Mouse (Mus musculus): ENCODE data around the gene Aff1.

Aff1 gene

GRCm38 (mm10) chr5:103752665-103753510, 60.7 kb downstream of the Aff1 start:
- 2% methylated on average over 23 of the region's 23 CpGs for WGBS

GRCm38 (mm10) chr5:103753511-103754329, 61.5 kb downstream of the Aff1 start:
- WGBS, result under 1% methylated on average over 78 of the region's 86 CpGs

DNA sequence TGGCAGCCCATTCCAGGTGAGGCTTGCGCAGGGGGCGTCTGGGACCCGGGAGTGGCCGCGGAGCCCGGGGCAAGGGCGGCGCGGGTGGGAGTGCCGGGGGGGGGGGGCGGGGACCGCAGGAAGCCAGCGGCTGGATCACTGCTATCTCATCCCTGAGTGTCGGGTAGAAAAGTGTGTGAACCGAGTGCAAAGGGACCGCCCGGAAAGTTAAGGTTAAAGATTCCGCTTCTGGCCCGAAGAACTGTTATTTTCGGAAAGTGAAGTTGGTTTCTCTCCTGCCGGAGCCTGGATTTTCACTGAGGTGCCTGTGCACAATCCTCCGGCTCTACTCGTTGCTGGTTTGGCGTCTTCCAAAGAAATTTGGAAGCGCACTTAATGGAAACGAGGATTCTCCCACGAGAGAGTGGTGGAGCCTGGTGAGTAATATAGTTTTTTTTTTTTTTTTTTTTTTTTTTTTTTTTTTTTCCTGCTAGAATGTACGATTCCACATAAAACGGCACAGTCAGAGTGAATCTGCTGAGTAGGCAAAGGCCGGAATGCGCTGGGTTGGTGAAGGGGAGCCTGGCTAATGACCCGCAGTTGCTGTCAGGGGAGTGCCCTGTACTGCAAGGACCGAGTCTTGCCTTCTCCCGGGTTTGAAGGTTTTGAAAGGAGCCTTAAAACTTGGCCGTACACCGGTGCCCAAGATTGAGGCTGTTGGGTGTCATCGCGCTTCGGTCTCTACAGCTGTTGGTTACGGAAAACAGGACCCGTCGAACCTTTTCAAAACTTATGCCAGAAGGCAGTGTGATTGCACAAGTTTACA, 62.4 kb downstream of the Aff1 start:
- 5% methylated on average over 38 of the region's 42 CpGs for WGBS

DNA sequence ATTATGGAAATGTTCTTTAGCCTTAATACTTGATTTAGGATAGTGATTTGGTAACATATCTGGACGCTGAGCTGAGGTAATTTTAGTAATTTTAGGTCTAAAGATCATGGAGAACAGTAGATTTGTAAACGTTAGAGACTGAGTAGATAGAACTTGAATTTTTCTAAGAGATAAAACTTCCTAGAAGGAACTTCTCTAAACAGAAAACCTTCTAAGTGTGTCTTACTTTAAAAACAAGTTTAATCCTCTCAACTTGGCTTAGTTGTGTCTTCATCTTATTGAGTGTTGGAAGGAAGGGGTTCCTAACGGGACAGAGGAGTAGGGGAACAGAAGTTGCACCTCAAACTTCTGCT, 62.9 kb downstream of the Aff1 start:
- whole genome bisulfite sequencing, result 41% methylated on average over 3 of the region's 3 CpGs

DNA sequence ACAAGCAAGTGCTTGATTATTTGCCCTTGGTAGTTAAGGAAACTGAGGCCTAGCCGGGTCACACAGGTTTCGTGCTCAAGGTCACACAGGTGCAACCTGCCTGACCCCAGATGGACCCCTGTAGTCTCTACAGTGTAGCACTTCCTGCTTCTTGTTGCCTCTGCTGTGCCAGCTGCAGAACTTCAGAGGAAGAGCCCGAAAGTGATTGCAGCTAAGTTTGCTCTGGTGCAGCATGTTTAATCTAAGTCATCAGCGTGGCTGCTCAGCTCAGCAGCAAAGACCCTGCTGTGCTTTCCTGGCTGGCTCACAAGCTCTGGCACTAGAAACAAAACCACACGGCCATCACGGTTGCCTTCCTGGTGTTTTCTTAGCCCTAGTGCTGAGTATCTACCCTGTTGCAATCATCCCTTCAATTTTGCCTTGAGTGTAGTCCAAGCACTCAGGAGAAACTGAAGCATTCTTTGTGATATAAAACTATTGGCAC, 64.1 kb downstream of the Aff1 start:
- WGBS, result 60% methylated on average over 6 of the region's 6 CpGs

DNA sequence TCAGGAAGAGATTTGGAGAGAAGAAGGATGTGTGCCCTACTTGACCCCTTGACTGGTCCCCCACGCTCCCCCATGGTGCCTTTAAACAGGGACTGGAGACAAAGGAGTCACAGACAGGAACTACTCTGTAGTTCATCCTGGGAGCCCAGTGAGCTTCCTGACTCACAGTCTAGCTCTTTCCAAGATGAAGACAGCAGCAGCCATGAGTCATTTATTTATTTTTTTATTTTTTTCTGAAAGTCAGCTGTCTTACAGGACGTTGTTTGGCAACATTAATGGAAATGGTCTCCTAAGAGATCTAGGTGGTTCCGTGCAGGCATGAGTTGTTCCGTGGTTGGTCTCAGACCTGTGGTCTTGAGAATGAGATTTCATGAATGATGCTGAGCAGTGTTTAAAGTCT, 66.3 kb downstream of the Aff1 start:
- WGBS, result 58% methylated on average over 4 of the region's 4 CpGs

DNA sequence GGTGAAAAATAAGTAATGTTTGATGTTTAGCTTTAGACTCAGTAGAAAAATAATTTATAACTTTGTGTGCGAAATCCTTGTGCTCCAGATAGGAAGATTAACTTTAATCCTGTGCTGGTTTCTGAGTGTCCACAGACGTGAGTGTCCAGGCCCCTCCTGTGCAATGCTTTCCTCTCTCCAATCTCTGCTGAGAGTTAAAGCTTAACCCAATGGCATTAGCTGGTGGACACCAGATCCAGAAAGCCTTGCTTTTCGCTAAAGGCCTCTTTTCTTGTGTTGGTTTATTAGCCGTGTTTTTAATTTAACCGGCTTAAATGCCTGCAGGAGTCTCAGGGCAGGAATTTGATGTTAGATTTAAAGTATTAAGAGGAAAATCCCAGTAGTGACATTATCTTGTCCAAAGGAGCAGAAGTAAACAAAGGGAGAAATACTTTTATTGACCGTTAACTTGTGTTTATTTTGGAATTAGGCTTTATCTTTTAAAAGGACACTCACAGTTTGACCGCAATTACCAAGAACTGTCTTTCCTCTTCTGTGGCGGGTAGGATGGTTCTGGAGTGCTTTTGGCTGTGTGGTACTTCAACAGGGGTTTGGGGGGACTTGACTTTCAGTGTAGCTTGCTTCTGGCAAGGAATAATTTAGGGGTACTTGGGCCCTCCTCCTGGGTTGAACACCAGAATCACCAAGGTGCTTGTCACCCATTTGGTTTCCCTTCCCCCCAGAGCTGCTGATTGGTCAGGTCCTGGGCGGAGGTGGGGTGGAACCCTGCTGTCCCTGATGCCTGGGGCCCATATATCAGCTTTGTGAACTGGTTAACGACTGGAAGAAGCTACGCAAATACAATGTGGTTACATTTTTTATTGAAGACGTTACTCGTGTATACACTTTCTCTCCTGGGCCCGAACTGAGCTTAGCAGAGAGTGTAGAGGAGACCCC, 67.6 kb downstream of the Aff1 start:
- 67% methylated on average over 14 of the region's 14 CpGs for WGBS

DNA sequence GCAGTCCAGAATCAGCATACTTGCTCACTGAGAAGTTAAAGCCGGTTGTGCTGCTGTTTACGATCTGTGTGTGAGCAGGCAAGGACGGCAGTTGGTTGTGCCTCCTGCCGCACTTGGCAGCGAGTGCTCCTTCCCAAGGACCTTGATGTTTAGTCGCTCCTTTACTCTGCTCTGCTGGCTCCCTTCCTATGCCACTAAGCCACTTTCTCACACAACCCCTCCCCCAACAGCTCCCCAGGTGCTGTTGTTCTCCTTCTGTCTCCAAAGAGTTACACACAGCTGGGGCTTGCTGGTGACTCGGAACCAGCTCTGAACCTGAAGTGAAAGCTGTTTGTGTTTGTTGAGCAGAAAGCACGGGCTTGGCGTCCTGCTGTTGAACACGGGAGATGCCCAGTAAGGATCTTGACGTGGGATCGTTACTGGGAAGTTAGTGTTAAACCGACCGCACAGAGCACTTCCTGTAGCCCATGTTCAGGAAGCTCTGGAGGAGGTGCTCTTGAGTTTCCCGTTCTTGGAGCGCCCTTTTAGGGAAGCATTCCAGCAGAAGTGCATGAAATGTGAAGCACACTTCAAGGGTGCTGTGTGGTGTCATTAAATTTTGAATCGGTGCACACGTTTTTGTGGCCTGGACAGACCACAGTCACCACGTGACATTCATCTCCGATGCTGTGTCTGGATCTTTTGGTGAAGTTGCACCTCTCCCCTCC, 68.4 kb downstream of the Aff1 start:
- WGBS, result 11% methylated on average over 20 of the region's 20 CpGs

DNA sequence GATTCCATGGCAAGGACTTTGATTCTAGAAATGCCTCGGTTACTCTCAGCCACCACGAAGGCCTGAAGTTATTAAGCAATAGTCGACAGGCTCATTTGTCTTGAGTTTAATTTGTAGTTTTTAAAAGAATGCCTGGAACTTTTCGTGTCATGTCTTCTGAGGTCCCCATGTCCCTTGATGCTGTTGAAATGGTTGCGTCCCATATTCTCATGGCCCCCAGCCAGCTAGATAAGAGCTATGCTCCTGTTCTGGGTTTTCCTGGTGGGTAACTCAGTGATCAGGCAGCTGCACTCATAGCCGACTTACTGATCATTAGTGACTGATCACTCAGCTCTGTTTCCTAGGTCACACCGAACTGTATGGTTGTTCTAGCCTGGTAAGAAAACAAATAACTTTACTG, 69.6 kb downstream of the Aff1 start:
- 91% methylated on average over 7 of the region's 7 CpGs for WGBS

DNA sequence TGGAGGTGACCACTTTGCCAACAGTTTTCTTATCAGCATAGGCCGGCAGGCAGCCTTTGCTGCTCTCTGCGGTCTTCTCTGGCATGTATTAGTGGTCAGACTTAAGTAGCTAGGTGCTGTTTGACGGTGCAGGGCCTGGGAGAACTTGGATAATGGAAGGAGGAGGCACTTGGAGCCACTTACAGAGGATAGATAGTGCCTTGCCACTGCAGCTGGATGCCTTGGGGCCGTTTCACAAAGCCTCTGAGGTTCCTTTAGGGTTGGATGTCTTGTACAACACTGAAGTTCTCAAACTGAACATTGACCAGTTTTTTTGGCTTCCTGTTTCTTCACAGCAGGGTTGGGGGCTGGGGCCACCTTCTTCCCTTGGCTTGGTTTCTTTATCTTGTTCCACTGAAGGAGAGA, 70.7 kb downstream of the Aff1 start:
- 79% methylated on average over 4 of the region's 4 CpGs for WGBS

- 96% methylated on average over 4 of the region's 4 CpGs for WGBS
Observed at GRCm38 (mm10) chr5:103765356-103765755, 73.2 kb downstream of the Aff1 start.

- WGBS, result 98% methylated on average over 2 of the region's 2 CpGs
Observed at GRCm38 (mm10) chr5:103765758-103766431, 73.7 kb downstream of the Aff1 start.

GRCm38 (mm10) chr5:103766432-103766815, 74.2 kb downstream of the Aff1 start:
- WGBS, result 98% methylated on average over 4 of the region's 4 CpGs

- 81% methylated on average over 3 of the region's 3 CpGs for WGBS
Observed at GRCm38 (mm10) chr5:103768961-103769360, 76.8 kb downstream of the Aff1 start.

DNA sequence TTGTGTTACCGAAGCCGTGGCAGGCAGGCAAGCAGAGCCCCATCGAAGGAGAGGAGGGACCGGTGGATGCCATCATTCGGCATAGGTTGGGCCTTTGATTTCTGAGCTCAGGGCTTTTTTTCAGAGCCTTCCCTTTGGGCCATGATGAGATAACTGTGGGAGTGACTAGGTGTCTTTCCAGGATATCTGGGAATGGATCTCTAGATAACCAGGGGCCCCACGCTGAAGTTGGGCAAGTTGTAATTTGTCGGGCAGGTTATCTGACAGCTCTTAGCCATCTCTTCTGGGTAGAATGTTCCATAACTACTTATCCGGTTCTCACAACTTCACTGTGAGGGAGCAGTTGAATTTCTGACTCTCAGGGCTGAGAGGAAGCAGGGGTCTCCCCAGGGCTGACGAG, 77.5 kb downstream of the Aff1 start:
- 94% methylated on average over 9 of the region's 9 CpGs for WGBS

- WGBS, result 86% methylated on average over 6 of the region's 6 CpGs
Observed at GRCm38 (mm10) chr5:103770447-103771222, 78.5 kb downstream of the Aff1 start.

- WGBS, result 72% methylated on average over 6 of the region's 6 CpGs
Observed at GRCm38 (mm10) chr5:103771380-103771779, 79.2 kb downstream of the Aff1 start.

DNA sequence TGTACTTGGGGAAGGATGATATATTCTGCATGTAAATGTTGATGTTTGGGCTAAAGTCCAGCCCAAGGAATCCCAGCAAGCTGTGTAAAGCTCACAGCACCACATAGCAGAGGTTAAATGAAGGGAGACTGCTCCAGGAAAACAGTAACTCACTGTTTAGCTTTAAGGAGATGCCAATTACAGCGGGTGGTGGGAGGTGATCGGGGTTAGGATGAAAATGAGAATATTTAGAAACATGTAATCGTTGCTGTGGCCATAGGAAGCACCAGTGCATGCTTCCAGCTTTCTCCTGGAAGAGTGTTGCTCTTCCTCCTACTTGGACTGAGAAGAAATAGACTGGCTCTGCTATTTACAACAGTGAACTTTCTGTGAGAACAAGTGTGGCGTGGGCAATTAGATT, 80.1 kb downstream of the Aff1 start:
- 17% methylated on average over 4 of the region's 4 CpGs for WGBS

GRCm38 (mm10) chr5:103773100-103773552, 81.0 kb downstream of the Aff1 start:
- WGBS, result 33% methylated on average over 5 of the region's 5 CpGs
